Mouse (Mus musculus) adrenal gland, postnatal 10 days (tissue): ENCODE data around the gene Ldlrad1. TPM values are rescaled to one million over a fixed set of nuclear protein-coding genes. Genes with fewer than 3 reads are reported as not detected.

Source experiments
- total RNA-seq, 2 experiments: library from RNA; stranded (reverse); gene quantifications; 2 replicates each; pipeline ENCODE4 v1.2.3; 2021

The Ldlrad1 gene
- total RNA-seq, 2 experiments from 2014 or later: 0.27 TPM; not detected in 1

Other genes with a start within 250 kb of the Ldlrad1 start
- gene Mrpl37, start 142.3 kb upstream of the Ldlrad1 start, total RNA-seq: 100 to 1,000 TPM in 1 of 2 experiments, 10 to 100 TPM in 1; 99.3 to 119 TPM
- gene Cyb5rl, start 142.2 kb upstream of the Ldlrad1 start, total RNA-seq: 10 to 100 TPM; 14.8 to 20.1 TPM
- gene Cdcp2, start 112.3 kb upstream of the Ldlrad1 start, total RNA-seq: under 1 TPM in 1 of 2 experiments, not detected in 1; 0.12 TPM
- 100 to 1,000 TPM; 288 to 289 TPM for gene Tmem59, start 30.8 kb upstream of the Ldlrad1 start, total RNA-seq
- gene Tceanc2, start 30.1 kb upstream of the Ldlrad1 start, total RNA-seq: 10 to 100 TPM; 22.4 to 22.8 TPM
- gene Lrrc42, start 44.4 kb downstream of the Ldlrad1 start, total RNA-seq: 10 to 100 TPM; 29.3 to 29.5 TPM
- gene Hspb11, start 44.4 kb downstream of the Ldlrad1 start, total RNA-seq: 10 to 100 TPM; 21.9 to 28.5 TPM
- 10 to 100 TPM in 1 of 2 experiments, 1 to 10 TPM in 1; 9.1 to 12.2 TPM for gene Dio1, start 98.0 kb downstream of the Ldlrad1 start, total RNA-seq
- gene Yipf1, start 105.2 kb downstream of the Ldlrad1 start, total RNA-seq: 10 to 100 TPM; 49.3 to 52.6 TPM
- 10 to 100 TPM; 15.2 to 16.9 TPM for gene Ndc1, start 158.6 kb downstream of the Ldlrad1 start, total RNA-seq
- under 1 TPM; 0.27 to 0.73 TPM for gene Glis1, start 225.4 kb downstream of the Ldlrad1 start, total RNA-seq